Mouse (Mus musculus) thymus, adult 2 months (tissue): ENCODE results near the gene Selenbp2.
"Not testable (repeated sequence)": the region's sequence is repeated elsewhere in the genome, so short reads cannot be mapped to it uniquely, and the experiment has no call there.

Experiments
- CTCF ChIP-seq: fragments of 200-500 bp; IDR thresholded peaks from 2 replicates; pipeline ENCODE4 v1.5.1; 2012; ENCODE audit warnings: mild to moderate bottlenecking, control low read depth, low read length, moderate library complexity, borderline replicate concordance; ENCODE audit not compliant: control insufficient read depth, poor library complexity, insufficient read depth; ENCODE audit errors: extremely low read depth
- POLR2A ChIP-seq: fragments of 200-500 bp; IDR thresholded peaks from 2 replicates; pipeline ENCODE4 v1.6.1; 2012; ENCODE audit warnings: mild to moderate bottlenecking, low read length, control low read depth, moderate library complexity; ENCODE audit not compliant: control insufficient read depth, poor library complexity, insufficient read depth; ENCODE audit errors: extremely low read depth

GRCm38 (mm10) chr3:94659142-94659748 lies 34.1 kb upstream of the Selenbp2 start:
- not testable (repeated sequence) for TF ChIP-seq POLR2A, CTCF
